In the genomic region with DNA sequence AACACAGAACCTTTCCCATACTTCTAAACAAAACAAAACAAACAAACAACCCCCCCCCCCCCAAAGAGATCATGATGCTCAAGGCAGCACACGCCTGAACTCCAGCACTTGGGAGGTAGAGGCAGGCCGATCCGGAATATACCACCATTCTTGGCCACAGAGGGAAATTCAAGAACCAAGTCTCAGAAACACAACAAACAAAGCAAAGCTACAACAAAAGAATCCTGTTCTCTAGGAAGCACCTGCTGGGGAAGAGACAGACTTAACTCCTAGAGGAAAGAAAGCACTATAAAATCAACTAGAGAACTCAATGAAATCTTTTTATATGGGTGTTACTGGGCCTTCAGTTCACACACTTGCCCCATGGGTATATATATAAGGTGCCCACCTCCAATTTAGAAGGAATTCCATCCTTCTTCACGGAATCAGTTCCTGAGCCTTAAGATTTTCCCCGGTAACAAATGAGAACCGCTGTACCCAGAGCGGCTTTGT, we compare ENCODE assay signal across 8 mouse cellular contexts.
DNase-seq lines count a peak whose midpoint lies in the region; ATAC-seq and TF ChIP-seq lines count a peak whose summit lies in the region.

No protein-coding gene starts in this region.

- peaks cover 3% of the 10 kb centered on the region; the same call in 1 of the 2 replicates for H3K4me1 ChIP-seq in cerebellum, adult 2 months (ENCODE audit: control insufficient read depth, insufficient read depth, low read length)
- H3K4me1 ChIP-seq in testis, adult 2 months (ENCODE audit: control insufficient read depth, insufficient read depth, low read length), result peaks cover 14% of the 10 kb centered on the region
- H3K4me1 ChIP-seq in liver, embryonic 13.5 days (replicated peaks), result peaks cover 30% of the 10 kb centered on the region

- no peaks in the 10 kb centered on the region for H3K36me3 ChIP-seq in testis, adult 2 months (ENCODE audit: control insufficient read depth, insufficient read depth, low read length)
- no peaks in the 10 kb centered on the region for H3K36me3 ChIP-seq in liver, embryonic 13.5 days

- no peak for TF ChIP-seq POLR2A in cerebellum, adult 2 months (IDR thresholded peaks at IDR 0.05; ENCODE audit: borderline replicate concordance, insufficient read depth, low read length)
- TF ChIP-seq POLR2A in testis, adult 2 months (IDR thresholded peaks at IDR 0.05; ENCODE audit: control insufficient read depth, low read depth, low read length), result no peak

- WGBS in cerebellum, adult 2 months, result 57% methylated on average over 7 of the region's 7 CpGs
- WGBS in liver, embryonic 13.5 days (ENCODE audit: insufficient replicate concordance), result 48% methylated on average over 7 of the region's 7 CpGs

- H3K9me3 ChIP-seq in liver, embryonic 13.5 days (replicated peaks), result no peaks in the 10 kb centered on the region

- ATAC-seq in liver, embryonic 13.5 days (ENCODE audit: low read depth), result no peak

- no peak overlapping the region for H3K9ac ChIP-seq in liver, embryonic 13.5 days

- H3K27me3 ChIP-seq in cerebellum, adult 2 months (ENCODE audit: control insufficient read depth, insufficient read depth, low read length), result no peaks in the 10 kb centered on the region
- peaks cover 3% of the 10 kb centered on the region for H3K27me3 ChIP-seq in testis, adult 2 months (ENCODE audit: control insufficient read depth, insufficient read depth, low read length)
- peaks cover 32% of the 10 kb centered on the region for H3K27me3 ChIP-seq in liver, embryonic 13.5 days

- TF ChIP-seq CTCF in cerebellum, adult 2 months (IDR thresholded peaks at IDR 0.05; ENCODE audit: borderline replicate concordance, insufficient read depth, low read depth, low read length), result no peak
- no peak for TF ChIP-seq CTCF in testis, adult 2 months (IDR thresholded peaks at IDR 0.05; ENCODE audit: control insufficient read depth, insufficient read depth, insufficient replicate concordance, low read depth, low read length)

- H3K4me2 ChIP-seq in liver, embryonic 13.5 days, result peak overlapping the region; percentile 74

- H3K27ac ChIP-seq in cerebellum, adult 2 months (ENCODE audit: insufficient read depth, low read length), result peak overlapping the region; percentile 97; the same call in 1 of the 2 replicates
- H3K27ac ChIP-seq in testis, adult 2 months (ENCODE audit: control insufficient read depth, insufficient read depth, low read depth, low read length), result no peak overlapping the region
- H3K27ac ChIP-seq in liver, embryonic 13.5 days, result no peak overlapping the region

- no peak for DNase-seq in cerebellum, adult 2 months
- no peak for DNase-seq in cerebellum, postnatal 14 days
- no peak for DNase-seq in testis, postnatal 14 days (ENCODE audit: low spot score)
- DNase-seq in liver, embryonic 13.5 days, result no peak
- DNase-seq in frontal cortex, postnatal 14 days (ENCODE audit: low spot score in 2 of 2), result no peak
- no peak for DNase-seq in adrenal gland, postnatal 4 days (ENCODE audit: low spot score in 2 of 2)
- no peak for DNase-seq in thymus, adult 18-20 months

- peak overlapping the region; percentile 73 for H3K4me3 ChIP-seq in cerebellum, adult 2 months (replicated peaks; ENCODE audit: insufficient read depth, low read depth, low read length)
- peak overlapping the region; percentile 85 for H3K4me3 ChIP-seq in testis, adult 2 months (ENCODE audit: control insufficient read depth, low read depth, low read length)
- H3K4me3 ChIP-seq in liver, embryonic 13.5 days (replicated peaks), result 0 out of 2 replicates have a peak overlapping the region, but pooled peaks have one; percentile 57
